Mouse (Mus musculus): ENCODE results near the gene Cdh9.

- no peak for TF ChIP-seq CTCF (conservative IDR thresholded peaks at IDR 0.05; ENCODE audit: low read length)
- TF ChIP-seq POU5F1 (IDR thresholded peaks at IDR 0.05; ENCODE audit: borderline replicate concordance, low read length) = no peak
Observed at GRCm38 (mm10) chr15:16834761-16835160, 106.2 kb downstream of the Cdh9 start.

Data from E14TG2a.4 (cell line).